Mouse (Mus musculus): Measurements from ENCODE around the gene Timp2. TPM values are rescaled to one million over a fixed set of nuclear protein-coding genes. Genes with fewer than 3 reads are reported as not detected.

The Timp2 gene
- polyA plus RNA-seq, 1 experiment from 2014 or later: 168 TPM

- H3K4me3 ChIP-seq: no peak overlapping the region
- 43% methylated on average over 3 of the region's 3 CpGs for WGBS
Measured at GRCm38 (mm10) chr11:118348419-118348818, 7.1 kb downstream of the Timp2 start.

GRCm38 (mm10) chr11:118347911-118348310, 7.6 kb downstream of the Timp2 start:
- Histone ChIP-seq H3K4me1 (peaks cover 87% of the 10 kb centered on the region), H3K27me3 (no peaks in the 10 kb centered on the region), H3K36me3 (0 out of 2 replicates have a peak, but pooled peaks cover 16% of the 10 kb centered on the region), H3K27ac (no peak overlapping the region), H3K9ac (no peak overlapping the region), H3K4me3 (no peak overlapping the region), H3K9me3 (no peaks in the 10 kb centered on the region), H3K4me2 (no peak overlapping the region)
- WGBS: 72% methylated on average over 12 of the region's 12 CpGs
- ATAC-seq (ENCODE audit: insufficient number of reproducible peaks, low FRiP score, low TSS enrichment, low read depth): no peak

More at GRCm38 (mm10) chr11:118348419-118348818, 7.1 kb downstream of the Timp2 start:
- H3K27ac ChIP-seq: peak overlapping the region; percentile 68
- H3K36me3 ChIP-seq: 0 out of 2 replicates have a peak, but pooled peaks cover 14% of the 10 kb centered on the region
- peaks cover 89% of the 10 kb centered on the region for H3K4me1 ChIP-seq
- no peak overlapping the region for H3K9ac ChIP-seq
- no peak for ATAC-seq (ENCODE audit: insufficient number of reproducible peaks, low FRiP score, low TSS enrichment, low read depth)
- no peak overlapping the region for H3K4me2 ChIP-seq
- no peaks in the 10 kb centered on the region for H3K27me3 ChIP-seq
- H3K9me3 ChIP-seq: no peaks in the 10 kb centered on the region

GRCm38 (mm10) chr11:118347391-118347790, 8.1 kb downstream of the Timp2 start:
- Histone ChIP-seq H3K9ac (no peak overlapping the region), H3K27ac (peak overlapping the region; percentile 30; the same call in 1 of the 2 replicates), H3K9me3 (no peaks in the 10 kb centered on the region), H3K36me3 (0 out of 2 replicates have a peak, but pooled peaks cover 16% of the 10 kb centered on the region), H3K4me2 (no peak overlapping the region), H3K4me3 (no peak overlapping the region), H3K4me1 (peaks cover 87% of the 10 kb centered on the region), H3K27me3 (no peaks in the 10 kb centered on the region)
- 85% methylated on average over 2 of the region's 2 CpGs for WGBS
- ATAC-seq (ENCODE audit: insufficient number of reproducible peaks, low FRiP score, low TSS enrichment, low read depth): no peak

- Histone ChIP-seq H3K9me3 (no peaks in the 10 kb centered on the region), H3K27ac (0 out of 2 replicates have a peak overlapping the region, but pooled peaks have one; percentile 30), H3K4me1 (peaks cover 88% of the 10 kb centered on the region), H3K36me3 (0 out of 2 replicates have a peak, but pooled peaks cover 14% of the 10 kb centered on the region), H3K27me3 (no peaks in the 10 kb centered on the region), H3K4me3 (no peak overlapping the region), H3K4me2 (no peak overlapping the region), H3K9ac (no peak overlapping the region)
- ATAC-seq (ENCODE audit: insufficient number of reproducible peaks, low FRiP score, low TSS enrichment, low read depth): no peak
- 77% methylated on average over 8 of the region's 8 CpGs for WGBS
Measured at GRCm38 (mm10) chr11:118346395-118347096, 9.0 kb downstream of the Timp2 start.

GRCm38 (mm10) chr11:118345693-118346092, 9.8 kb downstream of the Timp2 start:
- Histone ChIP-seq H3K9me3 (no peaks in the 10 kb centered on the region), H3K36me3 (peaks cover 8% of the 10 kb centered on the region; the same call in 1 of the 2 replicates), H3K4me3 (no peak overlapping the region), H3K4me1 (peaks cover 84% of the 10 kb centered on the region), H3K27me3 (no peaks in the 10 kb centered on the region), H3K4me2 (no peak overlapping the region), H3K27ac (no peak overlapping the region), H3K9ac (no peak overlapping the region)
- no peak for ATAC-seq (ENCODE audit: insufficient number of reproducible peaks, low FRiP score, low TSS enrichment, low read depth)
- 36% methylated on average over 4 of the region's 4 CpGs for WGBS

- Histone ChIP-seq H3K4me3 (no peak overlapping the region), H3K9me3 (no peaks in the 10 kb centered on the region), H3K9ac (no peak overlapping the region), H3K4me1 (peaks cover 64% of the 10 kb centered on the region), H3K4me2 (no peak overlapping the region), H3K27ac (peak overlapping the region; percentile 2; the same call in 1 of the 2 replicates), H3K36me3 (peaks cover 14% of the 10 kb centered on the region; the same call in 1 of the 2 replicates), H3K27me3 (no peaks in the 10 kb centered on the region)
- ATAC-seq (ENCODE audit: insufficient number of reproducible peaks, low FRiP score, low TSS enrichment, low read depth): no peak
- WGBS: 72% methylated on average over 2 of the region's 2 CpGs
Measured at GRCm38 (mm10) chr11:118343629-118344028, 11.9 kb downstream of the Timp2 start.

GRCm38 (mm10) chr11:118342400-118342981, 13.0 kb downstream of the Timp2 start, which contains the start of gene Cep295nl:
Gene Cep295nl, minus strand, starts transcription at chr11:118342500.
- H3K4me2 ChIP-seq: no peak within 1 kb of the TSS
- no peak within 1 kb of the TSS for H3K27ac ChIP-seq
- H3K9ac ChIP-seq: no peak within 1 kb of the TSS
- no peak for ATAC-seq (ENCODE audit: insufficient number of reproducible peaks, low FRiP score, low TSS enrichment, low read depth)
- no peak within 1 kb of the TSS for H3K4me3 ChIP-seq
- H3K9me3 ChIP-seq: no peaks in the 10 kb centered on the region
- H3K36me3 ChIP-seq: peaks cover 14% of the 10 kb centered on the region; the same call in 1 of the 2 replicates
- WGBS: 40% methylated on average over 7 of the region's 7 CpGs
- H3K27me3 ChIP-seq: no peaks in the 10 kb centered on the region
- H3K4me1 ChIP-seq: peaks cover 52% of the 10 kb centered on the region

GRCm38 (mm10) chr11:118337491-118338168, 17.9 kb downstream of the Timp2 start:
- Histone ChIP-seq H3K27ac (no peak overlapping the region), H3K9ac (no peak overlapping the region), H3K27me3 (no peaks in the 10 kb centered on the region), H3K36me3 (peaks cover 27% of the 10 kb centered on the region), H3K9me3 (no peaks in the 10 kb centered on the region), H3K4me3 (no peak overlapping the region), H3K4me2 (no peak overlapping the region), H3K4me1 (peaks cover 27% of the 10 kb centered on the region)
- WGBS: 68% methylated on average over 8 of the region's 8 CpGs
- ATAC-seq (ENCODE audit: insufficient number of reproducible peaks, low FRiP score, low TSS enrichment, low read depth): no peak

GRCm38 (mm10) chr11:118333431-118333830, 22.1 kb downstream of the Timp2 start:
- no peak for ATAC-seq (ENCODE audit: insufficient number of reproducible peaks, low FRiP score, low TSS enrichment, low read depth)
- H3K36me3 ChIP-seq: peaks cover 44% of the 10 kb centered on the region
- H3K27me3 ChIP-seq: no peaks in the 10 kb centered on the region
- no peak overlapping the region for H3K4me3 ChIP-seq
- H3K9ac ChIP-seq: no peak overlapping the region
- H3K4me2 ChIP-seq: no peak overlapping the region
- peaks cover 27% of the 10 kb centered on the region for H3K4me1 ChIP-seq
- H3K27ac ChIP-seq: peak overlapping the region; percentile 47
- H3K9me3 ChIP-seq: no peaks in the 10 kb centered on the region
- 66% methylated on average over 17 of the region's 17 CpGs for WGBS

- Histone ChIP-seq H3K27ac (peak overlapping the region; percentile 28), H3K27me3 (no peaks in the 10 kb centered on the region), H3K36me3 (peaks cover 44% of the 10 kb centered on the region), H3K4me3 (no peak overlapping the region), H3K4me2 (no peak overlapping the region), H3K9ac (no peak overlapping the region), H3K4me1 (peaks cover 37% of the 10 kb centered on the region), H3K9me3 (no peaks in the 10 kb centered on the region)
- ATAC-seq (ENCODE audit: insufficient number of reproducible peaks, low FRiP score, low TSS enrichment, low read depth): no peak
- WGBS: 79% methylated on average over 11 of the region's 11 CpGs
Measured at GRCm38 (mm10) chr11:118332376-118332775, 23.2 kb downstream of the Timp2 start.

- Histone ChIP-seq H3K27ac (no peak overlapping the region), H3K27me3 (no peaks in the 10 kb centered on the region), H3K9me3 (no peaks in the 10 kb centered on the region), H3K36me3 (peaks cover 44% of the 10 kb centered on the region), H3K4me1 (peaks cover 51% of the 10 kb centered on the region), H3K9ac (no peak overlapping the region), H3K4me2 (no peak overlapping the region), H3K4me3 (no peak overlapping the region)
- no peak for ATAC-seq (ENCODE audit: insufficient number of reproducible peaks, low FRiP score, low TSS enrichment, low read depth)
- 95% methylated on average over 16 of the region's 16 CpGs for WGBS
Measured at GRCm38 (mm10) chr11:118330777-118331176, 24.8 kb downstream of the Timp2 start.

- Histone ChIP-seq H3K27ac (no peak overlapping the region), H3K4me2 (no peak overlapping the region), H3K4me3 (no peak overlapping the region), H3K9me3 (no peaks in the 10 kb centered on the region), H3K9ac (no peak overlapping the region), H3K4me1 (peaks cover 51% of the 10 kb centered on the region), H3K36me3 (peaks cover 44% of the 10 kb centered on the region), H3K27me3 (no peaks in the 10 kb centered on the region)
- 93% methylated on average over 14 of the region's 14 CpGs for WGBS
- no peak for ATAC-seq (ENCODE audit: insufficient number of reproducible peaks, low FRiP score, low TSS enrichment, low read depth)
Measured at GRCm38 (mm10) chr11:118330361-118330760, 25.2 kb downstream of the Timp2 start.

Measured in limb, embryonic 15.5 days (tissue).